Mouse (Mus musculus): ENCODE results near the gene Vsx2. TPM values are rescaled to one million over a fixed set of nuclear protein-coding genes. Genes with fewer than 3 reads are reported as not detected.

Vsx2 gene
- not detected for polyA plus RNA-seq (2014; fragmentation: Illumina TruSeq; extraction: RNeasy Lipid Tissue Mini Kit (QIAGEN cat#74804); ENCODE audit: insufficient read depth, low read depth, low replicate concordance)

DNA sequence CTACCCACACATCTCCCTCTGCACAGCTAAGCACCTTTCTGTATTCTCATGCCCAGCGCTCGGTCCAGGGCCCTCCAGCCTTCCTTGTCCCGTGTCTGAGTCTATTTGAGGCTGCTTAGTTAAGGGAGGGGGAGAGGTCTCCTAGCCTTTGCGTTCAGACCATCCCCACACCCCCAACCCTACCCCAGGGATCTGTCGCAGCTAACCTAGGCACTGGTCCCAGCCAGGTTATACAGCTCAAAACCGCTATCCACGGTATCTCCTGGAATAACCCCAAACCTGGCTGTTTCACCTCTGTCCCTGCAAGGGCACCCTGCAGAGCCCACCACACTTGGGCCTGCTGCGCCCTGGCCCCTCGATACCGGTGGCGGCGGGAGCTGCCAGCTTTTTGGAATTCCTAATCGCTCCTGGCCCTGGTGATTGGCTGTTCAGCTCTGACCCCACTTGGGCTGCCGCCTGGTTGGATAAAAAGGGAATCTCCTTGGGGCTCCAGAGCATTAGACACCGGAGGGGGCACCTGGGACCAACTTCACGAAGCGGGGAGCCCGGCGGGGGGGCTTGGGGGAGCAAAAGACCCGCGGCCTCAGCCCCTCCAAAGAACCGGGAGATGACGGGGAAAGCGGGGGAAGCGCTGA lies at the start of gene Vsx2:
Gene Vsx2, plus strand, starts transcription at position 427 of the 635 bp plus-strand sequence.

DNA sequence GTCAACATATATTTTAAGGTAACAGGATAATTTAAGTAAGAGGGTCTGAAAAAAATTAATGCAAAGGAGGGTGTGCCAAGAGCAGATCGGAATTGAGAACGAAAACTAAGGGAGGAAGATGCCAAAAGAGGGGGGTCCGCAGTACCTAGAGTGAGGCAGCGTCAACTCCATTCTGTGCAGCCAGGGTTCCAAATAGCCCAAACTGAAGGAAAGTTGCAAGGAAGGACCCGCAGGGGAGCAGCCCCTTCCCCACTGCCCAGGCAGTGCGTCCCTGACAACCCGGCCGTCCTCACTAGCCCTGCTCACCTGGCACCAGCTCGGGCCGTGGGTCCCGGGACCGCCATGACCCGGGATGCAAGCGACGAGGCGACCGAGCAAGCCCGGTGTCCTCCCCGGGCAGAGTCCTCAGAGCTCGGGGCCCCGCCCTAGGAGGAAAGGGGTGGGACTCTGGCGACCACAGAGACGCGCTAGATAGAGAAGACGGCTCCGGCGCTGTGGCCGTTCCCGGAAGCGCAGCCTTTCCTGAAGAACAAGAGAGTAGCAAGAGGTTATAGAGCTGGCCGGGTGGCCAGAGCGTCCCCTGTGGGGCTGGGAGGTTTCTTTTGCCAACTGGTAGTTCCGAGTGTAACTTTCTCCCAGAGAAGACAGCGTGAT lies 47.5 kb downstream of the Vsx2 start, which contains the start of gene Abcd4:
Gene Abcd4, minus strand, starts transcription at position 437 of the 654 bp plus-strand sequence.

DNA sequence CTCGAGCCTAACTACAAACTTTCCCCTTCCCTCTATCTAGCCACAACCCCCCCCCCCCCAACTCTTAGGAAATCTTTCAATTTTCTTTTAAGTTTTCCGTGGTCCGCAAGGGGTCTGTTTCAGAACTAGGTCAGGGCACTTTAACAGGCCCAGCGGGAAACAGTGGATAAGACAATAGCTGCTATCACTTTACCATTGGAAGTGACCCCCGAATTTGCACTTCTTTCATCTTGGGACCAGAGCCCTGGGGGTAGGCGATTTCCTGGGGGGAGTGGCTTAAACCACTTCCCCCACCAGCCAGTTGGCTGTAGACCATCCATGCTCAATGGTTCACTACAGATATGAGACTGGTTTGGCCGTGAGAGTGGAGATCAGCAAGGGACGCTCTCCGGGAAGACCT lies 71.1 kb downstream of the Vsx2 start, which contains the start of gene Vrtn:
Gene Vrtn, plus strand, starts transcription at position 366 of the 400 bp plus-strand sequence.

Other genes starting within 250 kb of the Vsx2 start
- 16.8 TPM for gene Coq6, start 208.1 kb upstream of the Vsx2 start, polyA plus RNA-seq (2014; fragmentation: Illumina TruSeq; extraction: RNeasy Lipid Tissue Mini Kit (QIAGEN cat#74804); ENCODE audit: insufficient read depth, low read depth, low replicate concordance)
- 3.3 TPM for gene Fam161b, start 207.9 kb upstream of the Vsx2 start, polyA plus RNA-seq (2014; fragmentation: Illumina TruSeq; extraction: RNeasy Lipid Tissue Mini Kit (QIAGEN cat#74804); ENCODE audit: insufficient read depth, low read depth, low replicate concordance)
- gene Entpd5, start 160.7 kb upstream of the Vsx2 start, polyA plus RNA-seq (2014; fragmentation: Illumina TruSeq; extraction: RNeasy Lipid Tissue Mini Kit (QIAGEN cat#74804); ENCODE audit: insufficient read depth, low read depth, low replicate concordance): 11.4 TPM
- 3.9 TPM for gene Bbof1, start 160.7 kb upstream of the Vsx2 start, polyA plus RNA-seq (2014; fragmentation: Illumina TruSeq; extraction: RNeasy Lipid Tissue Mini Kit (QIAGEN cat#74804); ENCODE audit: insufficient read depth, low read depth, low replicate concordance)
- 12.0 TPM for gene Rnf113a2, start 152.6 kb upstream of the Vsx2 start, polyA plus RNA-seq (2014; fragmentation: Illumina TruSeq; extraction: RNeasy Lipid Tissue Mini Kit (QIAGEN cat#74804); ENCODE audit: insufficient read depth, low read depth, low replicate concordance)
- gene Aldh6a1, start 118.8 kb upstream of the Vsx2 start, polyA plus RNA-seq (2014; fragmentation: Illumina TruSeq; extraction: RNeasy Lipid Tissue Mini Kit (QIAGEN cat#74804); ENCODE audit: insufficient read depth, low read depth, low replicate concordance): 31.6 TPM
- 15.5 TPM for gene Lin52, start 118.3 kb upstream of the Vsx2 start, polyA plus RNA-seq (2014; fragmentation: Illumina TruSeq; extraction: RNeasy Lipid Tissue Mini Kit (QIAGEN cat#74804); ENCODE audit: insufficient read depth, low read depth, low replicate concordance)
- 9.5 TPM for gene Abcd4, start 47.7 kb downstream of the Vsx2 start, polyA plus RNA-seq (2014; fragmentation: Illumina TruSeq; extraction: RNeasy Lipid Tissue Mini Kit (QIAGEN cat#74804); ENCODE audit: insufficient read depth, low read depth, low replicate concordance)
- not detected for gene Vrtn, start 71.3 kb downstream of the Vsx2 start, polyA plus RNA-seq (2014; fragmentation: Illumina TruSeq; extraction: RNeasy Lipid Tissue Mini Kit (QIAGEN cat#74804); ENCODE audit: insufficient read depth, low read depth, low replicate concordance)
- not detected for gene Syndig1l, start 129.1 kb downstream of the Vsx2 start, polyA plus RNA-seq (2014; fragmentation: Illumina TruSeq; extraction: RNeasy Lipid Tissue Mini Kit (QIAGEN cat#74804); ENCODE audit: insufficient read depth, low read depth, low replicate concordance)
- gene Npc2, start 203.4 kb downstream of the Vsx2 start, polyA plus RNA-seq (2014; fragmentation: Illumina TruSeq; extraction: RNeasy Lipid Tissue Mini Kit (QIAGEN cat#74804); ENCODE audit: insufficient read depth, low read depth, low replicate concordance): 669 TPM
- 57.6 TPM for gene Isca2, start 203.5 kb downstream of the Vsx2 start, polyA plus RNA-seq (2014; fragmentation: Illumina TruSeq; extraction: RNeasy Lipid Tissue Mini Kit (QIAGEN cat#74804); ENCODE audit: insufficient read depth, low read depth, low replicate concordance)

All from lung, adult 10 weeks (tissue).